Mouse (Mus musculus) bone marrow, adult 2 months (tissue): ENCODE measurements around the gene Pdzd7.

Experiments
- CTCF ChIP-seq: fragments of 200-500 bp; IDR thresholded peaks from 2 replicates; pipeline ENCODE4 v1.5.1; 2011; ENCODE audit warnings: low read length, control low read depth; ENCODE audit not compliant: control insufficient read depth, insufficient read depth
- POLR2A ChIP-seq: fragments of 200-500 bp; IDR thresholded peaks from 2 replicates; pipeline ENCODE4 v1.6.1; 2011; ENCODE audit warnings: low read depth, mild to moderate bottlenecking, control low read depth, low read length, borderline replicate concordance; ENCODE audit not compliant: control insufficient read depth

DNA sequence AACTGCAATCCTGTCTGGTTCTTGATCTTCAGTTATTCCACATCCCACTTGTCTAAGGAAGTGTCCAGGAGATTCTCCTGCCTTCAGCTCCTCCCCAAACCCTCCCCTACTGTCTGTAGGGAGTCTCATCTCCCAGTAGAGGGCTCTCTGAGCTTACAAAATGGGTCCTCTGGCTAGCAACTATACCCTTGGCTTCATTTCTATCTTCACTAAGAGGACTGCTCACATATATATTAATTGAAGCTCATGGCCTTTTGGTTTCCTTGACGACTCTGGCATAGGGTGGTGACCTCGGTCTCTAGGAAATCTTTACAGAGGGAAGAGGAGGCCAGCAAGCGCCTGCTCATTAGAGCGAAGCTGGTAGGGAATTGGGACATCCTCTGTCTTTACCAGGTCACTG is 10.8 kb upstream of the Pdzd7 start:
- TF ChIP-seq CTCF (peak; percentile 52; the same call in 1 of the 2 replicates), POLR2A (no peak)
